Comparison of ENCODE assay signal across 24 mouse cellular contexts in genomic region chr5:20332574-20332973, GRCm38 (mm10).
A peak's percentile ranks its signal among the peaks of the same experiment; 100 is the strongest.
DNase-seq lines count a peak whose midpoint lies in the region; ATAC-seq lines count a peak whose summit lies in the region.
"Had no signal": no experiment of that assay in that cellular context is flagged by ENCODE, and none has a peak within 500 bp of the region (broad histone marks: within the 10 kb centered on the region; RNA-seq: fewer than 3 reads in every experiment).

No protein-coding gene starts in this region.

- H3K4me2 ChIP-seq in forebrain, embryonic 16.5 days (ENCODE audit: low read length), result no peak overlapping the region
- H3K4me2 ChIP-seq: hindbrain, embryonic 14.5 days; limb, embryonic 15.5 days had no signal

- H3K27me3 ChIP-seq in forebrain, embryonic 16.5 days (replicated peaks; ENCODE audit: control insufficient read depth, insufficient read depth, low read length), result no peaks in the 10 kb centered on the region
- H3K27me3 ChIP-seq: limb, embryonic 15.5 days had no signal

- H3K36me3 ChIP-seq in forebrain, embryonic 16.5 days (ENCODE audit: control insufficient read depth, insufficient read depth), result no peaks in the 10 kb centered on the region
- H3K36me3 ChIP-seq: G1E; limb, embryonic 15.5 days had no signal

- ATAC-seq in granulocyte monocyte progenitor cell, adult 5-6 weeks (replicated peaks; ENCODE audit: poor library complexity, severe bottlenecking), result peak; percentile 68
- ATAC-seq in neutrophil, adult 5-6 weeks (ENCODE audit: extremely low read depth, insufficient number of reproducible peaks, low FRiP score, poor library complexity, severe bottlenecking), result peak; percentile 41; the same call in 1 of the 2 replicates
- ATAC-seq in forebrain, embryonic 16.5 days, result no peak
- ATAC-seq: forebrain, postnatal 0 days; intestine, postnatal 0 days had no signal

- no peak overlapping the region for H3K9ac ChIP-seq in forebrain, embryonic 16.5 days (replicated peaks; ENCODE audit: low read depth, low read length)
- H3K9ac ChIP-seq: forebrain, postnatal 0 days; hindbrain, embryonic 14.5 days; limb, embryonic 15.5 days had no signal

- H3K4me3 ChIP-seq in forebrain, embryonic 16.5 days (replicated peaks; ENCODE audit: low read length), result no peak overlapping the region
- H3K4me3 ChIP-seq: erythroblast, embryonic 14.5 days; gastrocnemius, adult 2 months; limb, embryonic 15.5 days; myocyte had no signal

- H3K27ac ChIP-seq in forebrain, embryonic 16.5 days (ENCODE audit: low read length), result no peak overlapping the region
- H3K27ac ChIP-seq: gastrocnemius, adult 2 months; hindbrain, embryonic 14.5 days; kidney, postnatal 0 days; limb, embryonic 15.5 days had no signal

- DNase-seq in lung, postnatal 25 days (ENCODE audit: low spot score), result peak; percentile 6
- DNase-seq in lung, postnatal 14 days, result no peak
- DNase-seq in thymus, postnatal 36 days, result peak; percentile 19 to 26
- DNase-seq in adrenal gland, postnatal 4 days (ENCODE audit: low spot score in 2 of 2), result no peak
- DNase-seq in layer of hippocampus, adult 11-12 months (ENCODE audit: low spot score), result no peak
- DNase-seq: cerebellum, adult 11 months; cerebellum, postnatal 25 days; forebrain, postnatal 0 days; gastrocnemius, adult 2 months; heart, adult 18-20 months; layer of hippocampus, adult 9-11 months; lung, adult 2 months; midbrain, embryonic 14.5 days; right cerebral cortex, adult 18-20 months had no signal

- 87% methylated on average over 4 of the region's 4 CpGs for WGBS in forebrain, embryonic 16.5 days

- H3K9me3 ChIP-seq in forebrain, embryonic 16.5 days (ENCODE audit: control insufficient read depth, low read length), result no peaks in the 10 kb centered on the region
- H3K9me3 ChIP-seq: G1E; limb, embryonic 15.5 days had no signal

- no peaks in the 10 kb centered on the region for H3K4me1 ChIP-seq in forebrain, embryonic 16.5 days (replicated peaks; ENCODE audit: control insufficient read depth, insufficient read depth, low read length)
- H3K4me1 ChIP-seq: limb, embryonic 15.5 days had no signal

Comparison
In these comparisons a context has a peak if more than half of its experiments do, and no peak if none do; other contexts are left out.
1. DNase-seq: peak in lung, postnatal 25 days (single experiment) and thymus, postnatal 36 days (2 of 2); none in lung, postnatal 14 days (single experiment), adrenal gland, postnatal 4 days (0 of 2) and layer of hippocampus, adult 11-12 months (single experiment).